In genomic region chr4:48540576-48541111, GRCm38 (mm10) we compare ENCODE assay signal across 8 mouse cellular contexts. TPM values are rescaled to one million over a fixed set of nuclear protein-coding genes. Genes with fewer than 3 reads are reported as not detected.
A peak's percentile ranks its signal among the peaks of the same experiment; 100 is the strongest.
DNase-seq lines count a peak whose midpoint lies in the region; ATAC-seq and TF ChIP-seq lines count a peak whose summit lies in the region.

No protein-coding gene starts in this region.

- TF ChIP-seq POLR2A in limb, embryonic 14.5 days (IDR thresholded peaks at IDR 0.05; ENCODE audit: borderline replicate concordance, extremely low read depth, insufficient read depth, insufficient read length), result no peak

- H3K9me3 ChIP-seq in embryonic facial prominence, embryonic 15.5 days (replicated peaks), result no peaks in the 10 kb centered on the region
- H3K9me3 ChIP-seq in limb, embryonic 14.5 days (ENCODE audit: control insufficient read depth, low read length), result no peaks in the 10 kb centered on the region
- no peaks in the 10 kb centered on the region for H3K9me3 ChIP-seq in neural tube, embryonic 11.5 days (ENCODE audit: control insufficient read depth, low read length)

- intact Hi-C loops in left cerebral cortex, adult 2 months (cut with DNase I), result loop anchor here (2.0 to 5.0 kb wide), 2 partner anchors 68 to 142 kb away; partner anchors contain the start of gene Tex10
- intact Hi-C loops in heart, postnatal 14 days (cut with DNase I), result loop anchor here (5.0 kb wide), 3 partner anchors 42 to 127 kb away; partner anchors contain the start of gene Tex10

- H3K4me2 ChIP-seq in embryonic facial prominence, embryonic 15.5 days (replicated peaks), result peak overlapping the region; percentile 79
- peak overlapping the region; percentile 79 for H3K4me2 ChIP-seq in limb, embryonic 14.5 days (replicated peaks; ENCODE audit: low read depth, low read length, severe bottlenecking)
- H3K4me2 ChIP-seq in neural tube, embryonic 11.5 days (ENCODE audit: low read depth), result peak overlapping the region; percentile 79

- peak overlapping the region; percentile 90 for H3K9ac ChIP-seq in embryonic facial prominence, embryonic 15.5 days
- H3K9ac ChIP-seq in limb, embryonic 14.5 days (ENCODE audit: low read depth, low read length, severe bottlenecking), result peak overlapping the region; percentile 97
- H3K9ac ChIP-seq in neural tube, embryonic 11.5 days (ENCODE audit: low read length), result peak overlapping the region; percentile 99

- no peak for TF ChIP-seq CTCF in left cerebral cortex, adult 2 months (IDR thresholded peaks at IDR 0.05)

- WGBS in embryonic facial prominence, embryonic 15.5 days, result 0% methylated on average over 26 of the region's 50 CpGs
- WGBS in limb, embryonic 14.5 days, result 0% methylated on average over 20 of the region's 50 CpGs
- WGBS in neural tube, embryonic 11.5 days, result under 1% methylated on average over 47 of the region's 50 CpGs

- peak in 1 of 2 experiments; percentile 45 for DNase-seq in left cerebral cortex, adult 2 months (ENCODE audit: extremely low spot score in 1 of 2, low spot score in 2 of 2)
- no peak for DNase-seq in left cerebral cortex, adult 9 months (ENCODE audit: low spot score in 2 of 2)
- peak; percentile 66 for DNase-seq in adrenal gland, postnatal 14 days
- peak; percentile 59 to 65 for DNase-seq in heart, postnatal 14 days
- no peak for DNase-seq in limb, embryonic 14.5 days (ENCODE audit: low spot score)
- peak; percentile 72 for DNase-seq in neural tube, embryonic 11.5 days (ENCODE audit: low spot score)
- peak; percentile 44 for DNase-seq in yolk sac, embryonic 10.5 days (ENCODE audit: low spot score)

- peaks cover 39% of the 10 kb centered on the region for H3K4me1 ChIP-seq in embryonic facial prominence, embryonic 15.5 days
- peaks cover 9% of the 10 kb centered on the region for H3K4me1 ChIP-seq in limb, embryonic 14.5 days (ENCODE audit: control insufficient read depth, insufficient read depth, low read length)
- H3K4me1 ChIP-seq in neural tube, embryonic 11.5 days (ENCODE audit: control insufficient read depth, insufficient read depth, low read length), result peaks cover 37% of the 10 kb centered on the region

- peak overlapping the region; percentile 92 for H3K27ac ChIP-seq in left cerebral cortex, adult 2 months
- peak overlapping the region; percentile 80 for H3K27ac ChIP-seq in embryonic facial prominence, embryonic 15.5 days (replicated peaks)
- H3K27ac ChIP-seq in limb, embryonic 14.5 days (replicated peaks; ENCODE audit: low read depth, low read length), result peak overlapping the region; percentile 89
- H3K27ac ChIP-seq in neural tube, embryonic 11.5 days (ENCODE audit: low read depth, low read length), result peak overlapping the region; percentile 94

- ATAC-seq in embryonic facial prominence, embryonic 15.5 days (ENCODE audit: insufficient number of reproducible peaks, low FRiP score, low TSS enrichment, low read depth), result peak; percentile 74
- peak; percentile 81 for ATAC-seq in limb, embryonic 14.5 days (ENCODE audit: low FRiP score, low read depth)
- ATAC-seq in neural tube, embryonic 11.5 days (ENCODE audit: insufficient read depth, low FRiP score, low TSS enrichment), result peak; percentile 53

- H3K4me3 ChIP-seq in left cerebral cortex, adult 2 months, result peak overlapping the region; percentile 67
- H3K4me3 ChIP-seq in embryonic facial prominence, embryonic 15.5 days (replicated peaks), result peak overlapping the region; percentile 73
- H3K4me3 ChIP-seq in limb, embryonic 14.5 days (replicated peaks; ENCODE audit: low read length), result peak overlapping the region; percentile 74
- H3K4me3 ChIP-seq in neural tube, embryonic 11.5 days (ENCODE audit: low read depth, low read length), result peak overlapping the region; percentile 88

- no peaks in the 10 kb centered on the region for H3K36me3 ChIP-seq in embryonic facial prominence, embryonic 15.5 days
- no peaks in the 10 kb centered on the region for H3K36me3 ChIP-seq in limb, embryonic 14.5 days (ENCODE audit: control insufficient read depth, insufficient read depth, low read length)
- no peaks in the 10 kb centered on the region for H3K36me3 ChIP-seq in neural tube, embryonic 11.5 days (ENCODE audit: control insufficient read depth, insufficient read depth, low read length)

- no peaks in the 10 kb centered on the region for H3K27me3 ChIP-seq in embryonic facial prominence, embryonic 15.5 days
- H3K27me3 ChIP-seq in limb, embryonic 14.5 days (ENCODE audit: control insufficient read depth, insufficient read depth, low read length), result no peaks in the 10 kb centered on the region
- H3K27me3 ChIP-seq in neural tube, embryonic 11.5 days (ENCODE audit: control insufficient read depth, insufficient read depth, low read length), result no peaks in the 10 kb centered on the region

RNA-seq across cellular contexts. Expression of gene Msantd3, which starts 0.9 kb away (rescaled TPM):
- total RNA-seq in left cerebral cortex, adult 2 months (2021), result 10 to 100 TPM; 21.9 to 22.4 TPM
- total RNA-seq in adrenal gland, postnatal 14 days (2021), result 18.7 and 22.9 TPM in 2 replicates
- polyA plus RNA-seq in embryonic facial prominence, embryonic 15.5 days (2015; fragmentation: Nextera tagmentation; extraction: Ambion mirVana), result 26.1 and 26.4 TPM in 2 replicates
- total RNA-seq in heart, postnatal 14 days (2021), result 10 to 100 TPM; 24.1 to 25.8 TPM
- polyA plus RNA-seq in limb, embryonic 14.5 days (2012; rRNA removed), result 24.7 and 35.6 TPM in 2 replicates
- polyA plus RNA-seq in limb, embryonic 14.5 days (2014; fragmentation: Nextera tagmentation; extraction: Ambion mirVana), result 25.4 and 26.2 TPM in 2 replicates
- 63.2 and 68.3 TPM in 2 replicates for polyA plus RNA-seq in neural tube, embryonic 11.5 days (2014; fragmentation: Nextera tagmentation; extraction: Ambion mirVana)

RNA-seq across cellular contexts. Expression of gene Tmeff1, which starts 44.3 kb away (rescaled TPM):
- 100 to 1,000 TPM; 113 to 119 TPM for total RNA-seq in left cerebral cortex, adult 2 months (2021)
- 23.0 and 31.5 TPM in 2 replicates for total RNA-seq in adrenal gland, postnatal 14 days (2021)
- polyA plus RNA-seq in embryonic facial prominence, embryonic 15.5 days (2015; fragmentation: Nextera tagmentation; extraction: Ambion mirVana), result 46.9 and 49.0 TPM in 2 replicates
- total RNA-seq in heart, postnatal 14 days (2021), result 10 to 100 TPM; 12.5 to 13.1 TPM
- 65.3 and 71.7 TPM in 2 replicates for polyA plus RNA-seq in limb, embryonic 14.5 days (2012; rRNA removed)
- 55.4 and 72.7 TPM in 2 replicates for polyA plus RNA-seq in limb, embryonic 14.5 days (2014; fragmentation: Nextera tagmentation; extraction: Ambion mirVana)
- 252 and 261 TPM in 2 replicates for polyA plus RNA-seq in neural tube, embryonic 11.5 days (2014; fragmentation: Nextera tagmentation; extraction: Ambion mirVana)

Comparison
In these comparisons a context has a peak if more than half of its experiments do, and no peak if none do; other contexts are left out.
1. DNase-seq: peak in adrenal gland, postnatal 14 days (single experiment), heart, postnatal 14 days (2 of 2), neural tube, embryonic 11.5 days (single experiment) and yolk sac, embryonic 10.5 days (single experiment); none in left cerebral cortex, adult 9 months (0 of 2) and limb, embryonic 14.5 days (single experiment).
2. Peak in every context shown above with its lines, with median percentiles within 50 percentile points of each other: H3K27ac ChIP-seq, H3K4me3 ChIP-seq, ATAC-seq, H3K4me2 ChIP-seq and H3K9ac ChIP-seq.